Mouse (Mus musculus) left cerebral cortex, postnatal 25 days (tissue): ENCODE results near the gene 4931406C07Rik. TPM values are rescaled to one million over a fixed set of nuclear protein-coding genes. Genes with fewer than 3 reads are reported as not detected.
"Not testable (repeated sequence)": the region's sequence is repeated elsewhere in the genome, so short reads cannot be mapped to it uniquely, and the experiment has no call there.

Source experiments
- DNase-seq, 2 experiments: peaks; one replicate each; pipeline ENCODE4 v3.0.0; 2022; ENCODE audit warnings: low spot score in 2 of 2, mixed read lengths in 1 of 2
- intact Hi-C: fragments of 180-260 bp; cut with DNase I; formaldehyde crosslinking; loops from one replicate; pipeline ENCODE4 v1.15.1; 2025
- total RNA-seq, 2 experiments: library from RNA; stranded (reverse); gene quantifications; 2 replicates each; pipeline ENCODE4 v1.2.3; 2021

4931406C07Rik gene
- 10 to 100 TPM; 17.0 to 21.6 TPM for total RNA-seq

DNA sequence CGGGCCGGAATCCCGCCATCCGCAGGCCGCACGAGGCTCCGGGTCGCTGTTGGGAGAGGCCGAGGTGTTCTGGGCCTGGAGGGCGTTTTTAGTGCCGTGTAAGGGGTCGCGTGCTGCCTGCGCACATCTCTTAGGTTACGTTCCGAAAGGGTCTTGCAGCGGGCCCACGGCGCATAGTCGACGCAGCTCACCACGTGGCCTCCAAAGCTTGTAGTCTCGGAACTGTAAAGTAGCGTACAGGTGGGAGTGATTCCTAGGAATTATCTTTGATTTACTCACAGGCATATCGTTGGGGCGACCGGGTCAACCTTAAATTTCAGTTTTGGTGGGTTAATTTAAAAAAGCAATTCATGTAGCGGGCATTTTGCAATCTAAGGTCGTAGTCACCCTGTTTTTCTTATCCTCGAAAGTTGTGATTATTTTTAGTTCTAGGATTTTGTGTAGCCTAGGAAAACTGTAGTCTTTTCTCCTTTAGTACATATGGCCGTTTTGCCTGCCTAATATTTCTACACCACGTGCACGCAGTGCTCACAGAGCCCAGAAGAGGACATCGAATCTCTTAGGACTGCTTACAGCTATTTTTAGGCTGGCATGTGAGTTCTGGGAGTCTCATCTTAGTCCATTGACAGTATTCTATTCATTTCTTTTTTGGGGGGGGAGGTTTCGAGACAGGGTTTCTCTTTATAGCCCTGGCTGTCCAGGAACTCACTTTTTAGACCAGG is at the start of gene 4931406C07Rik:
Gene 4931406C07Rik (minus strand): TSS at position 51 of the 722 bp plus-strand sequence.
- intact Hi-C loops, result loop anchor here (2.0 kb wide), 1 partner anchor 28 kb away; the partner anchor contains the start of gene Med17
- no peak for DNase-seq

DNA sequence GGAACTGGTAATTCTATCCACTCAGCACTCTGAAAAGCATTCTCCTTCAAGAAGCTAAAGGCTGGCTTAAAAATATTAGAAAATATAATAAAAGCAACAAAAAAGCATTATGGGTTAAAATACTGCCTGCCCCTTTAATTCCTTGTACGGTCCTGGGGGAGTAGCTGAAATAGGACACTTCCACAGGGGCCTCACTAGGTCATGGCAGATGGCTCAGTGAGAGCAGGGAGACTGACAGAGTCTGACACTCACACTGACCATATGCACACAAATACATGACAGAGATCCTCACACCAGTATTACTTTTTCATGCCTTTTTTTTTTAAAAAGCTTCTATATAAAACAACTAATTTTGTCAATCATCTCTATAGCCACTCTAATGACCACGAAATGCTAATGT is 43.7 kb upstream of the 4931406C07Rik start:
- intact Hi-C loops, result loop anchor here (10.0 kb wide), 1 partner anchor 565 kb away; the partner anchor contains the start of genes Ankrd49 and Mre11a
- no peak for DNase-seq

DNA sequence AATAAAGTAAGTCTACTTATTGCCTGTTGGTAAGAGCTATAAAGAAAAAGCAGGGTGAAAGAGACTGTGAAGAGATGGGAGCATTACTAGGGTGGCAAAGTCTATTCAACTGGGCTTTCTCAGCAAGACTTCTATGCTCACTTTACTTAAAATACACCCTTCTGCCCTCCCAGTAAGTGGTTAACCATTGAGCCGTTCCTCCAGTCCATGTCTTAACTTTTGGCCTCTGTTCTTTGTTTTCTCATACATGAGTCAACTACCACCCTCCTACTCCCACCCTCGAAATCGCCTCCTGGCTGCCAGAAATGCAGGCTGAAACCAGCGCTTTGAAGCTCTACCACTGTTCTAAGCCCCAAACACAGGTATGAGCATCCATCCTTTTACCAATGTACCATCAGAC is 31.5 kb upstream of the 4931406C07Rik start:
- DNase-seq, result no peak
- intact Hi-C loops, result no loop called here

DNA sequence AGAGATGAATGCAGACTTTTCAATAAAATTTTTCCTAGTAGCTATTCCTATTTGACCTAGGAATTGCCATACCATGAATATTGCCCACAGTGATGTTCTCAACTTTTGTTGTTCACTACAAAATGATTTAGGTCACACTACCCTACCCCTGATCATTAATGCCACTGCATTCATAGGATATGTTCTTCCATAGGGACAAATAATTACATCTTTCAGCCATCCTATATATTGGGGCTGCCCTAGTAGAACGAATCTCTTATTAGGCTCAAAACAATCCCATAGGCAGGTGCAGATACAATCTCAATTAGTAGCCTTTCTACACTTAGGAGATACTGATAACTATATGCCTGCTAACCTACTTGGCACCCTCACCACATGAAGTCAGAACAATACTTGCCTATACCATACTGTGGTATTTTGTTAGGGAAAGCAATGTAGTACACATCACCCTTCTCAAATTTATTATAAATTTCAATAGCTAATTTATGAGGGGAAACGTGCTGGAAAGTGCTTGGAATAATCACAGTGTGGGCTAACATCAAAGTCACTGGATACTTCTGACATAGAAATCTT is 12.0 kb upstream of the 4931406C07Rik start:
- DNase-seq, result no peak
- intact Hi-C loops, result no loop called here

DNA sequence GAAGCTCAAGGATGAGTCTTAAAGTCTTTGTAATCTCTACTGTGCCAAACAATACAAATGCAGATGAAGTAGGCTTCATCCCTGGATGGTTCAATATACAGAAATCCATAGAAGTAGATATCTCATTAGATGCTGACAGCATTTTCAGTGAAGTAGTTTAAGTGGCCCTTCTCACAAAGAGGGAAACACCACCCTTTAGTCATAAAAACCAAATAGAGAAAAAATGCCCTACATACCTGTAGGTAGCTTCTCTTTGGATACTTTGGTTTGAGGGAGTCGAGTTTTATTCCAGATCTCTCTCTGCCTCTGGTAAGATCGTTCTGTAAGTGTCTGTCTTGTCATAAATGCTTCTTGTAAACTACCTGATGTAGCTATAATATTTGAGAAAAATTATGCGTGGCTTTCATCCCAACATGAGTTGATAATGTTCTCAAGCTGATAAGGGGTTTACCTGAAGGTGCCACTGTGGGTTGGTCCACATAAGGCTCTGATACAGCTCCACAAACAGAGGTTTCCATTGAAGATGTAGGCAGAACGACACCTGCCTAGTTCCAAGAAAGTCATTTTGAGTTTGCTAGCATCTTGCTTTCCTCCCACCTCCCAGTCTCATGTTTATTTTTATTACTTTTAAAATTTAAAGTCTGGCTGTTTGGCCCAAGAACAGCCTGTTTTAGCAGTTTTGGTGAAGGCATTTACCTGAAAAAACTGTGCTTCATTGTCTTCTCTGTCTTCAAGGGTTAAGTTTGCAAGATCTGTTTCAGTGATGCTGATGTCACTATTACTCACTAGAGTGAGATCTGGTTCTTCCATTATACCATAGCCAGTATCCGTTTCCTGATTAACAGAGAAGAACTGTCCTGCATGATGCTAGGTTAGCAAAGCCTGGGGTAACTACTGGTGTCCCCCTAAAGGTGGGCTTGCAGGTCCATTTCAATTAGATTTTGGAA is 11.2 kb upstream of the 4931406C07Rik start:
- no peak for DNase-seq
- intact Hi-C loops, result no loop called here

DNA sequence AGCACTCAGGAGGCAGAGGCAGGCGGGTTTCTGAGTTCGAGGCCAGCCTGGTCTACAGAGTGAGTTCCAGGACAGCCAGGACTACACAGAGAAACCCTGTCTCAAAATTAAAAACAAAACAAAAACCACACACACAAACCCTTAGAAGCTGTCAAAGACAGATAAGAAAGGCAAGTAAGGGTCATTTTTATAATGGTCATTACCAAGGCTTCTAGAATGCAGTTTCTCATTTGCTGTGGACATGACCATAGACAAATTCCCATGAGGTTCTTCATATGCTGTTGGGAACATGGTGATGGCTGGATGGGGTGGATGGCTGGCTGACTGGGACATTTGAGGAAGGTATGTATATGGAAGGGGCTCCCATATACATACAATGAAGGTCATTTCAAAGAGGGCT is 10.0 kb upstream of the 4931406C07Rik start:
- DNase-seq, intact Hi-C loops: not testable (repeated sequence)

DNA sequence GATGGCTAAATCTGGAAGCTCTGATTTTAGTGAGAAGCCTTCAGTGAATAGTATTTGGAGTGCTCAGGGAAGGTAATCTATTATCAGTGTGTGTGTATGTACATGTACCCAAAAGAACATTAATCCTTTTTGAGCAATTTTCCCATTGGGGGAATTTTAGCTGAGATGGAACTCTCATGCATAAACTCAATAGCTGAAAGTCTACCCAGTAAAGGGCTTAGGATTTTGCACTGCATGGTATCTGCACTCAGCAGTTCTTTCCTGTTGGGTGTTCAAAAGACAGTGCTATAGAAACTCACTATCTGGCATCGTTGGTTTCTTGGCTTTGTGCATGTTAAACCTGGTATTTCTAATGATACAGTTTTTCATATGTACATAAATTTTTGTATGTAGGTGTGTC is 8.4 kb upstream of the 4931406C07Rik start:
- DNase-seq, result no peak
- intact Hi-C loops, result no loop called here

DNA sequence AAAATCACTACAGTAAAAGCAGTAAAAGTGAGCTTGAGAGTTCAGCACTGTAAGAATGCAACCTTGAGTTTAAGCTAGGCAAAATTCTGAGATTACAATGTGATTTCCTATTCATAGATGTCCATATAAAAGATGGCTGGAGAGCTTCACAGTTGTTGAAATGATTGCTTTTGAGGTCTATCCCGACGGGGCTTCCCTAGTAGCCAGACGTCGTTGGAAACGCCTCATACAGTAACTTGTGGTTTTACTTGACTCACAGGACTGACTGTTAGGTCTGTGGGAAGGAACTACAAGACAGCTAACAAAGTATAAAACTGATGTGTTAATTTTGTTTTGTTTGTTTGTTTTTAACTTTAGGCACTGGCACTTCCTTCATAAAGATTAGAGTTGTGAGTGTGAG is 7.4 kb upstream of the 4931406C07Rik start:
- DNase-seq, result no peak
- intact Hi-C loops, result no loop called here

DNA sequence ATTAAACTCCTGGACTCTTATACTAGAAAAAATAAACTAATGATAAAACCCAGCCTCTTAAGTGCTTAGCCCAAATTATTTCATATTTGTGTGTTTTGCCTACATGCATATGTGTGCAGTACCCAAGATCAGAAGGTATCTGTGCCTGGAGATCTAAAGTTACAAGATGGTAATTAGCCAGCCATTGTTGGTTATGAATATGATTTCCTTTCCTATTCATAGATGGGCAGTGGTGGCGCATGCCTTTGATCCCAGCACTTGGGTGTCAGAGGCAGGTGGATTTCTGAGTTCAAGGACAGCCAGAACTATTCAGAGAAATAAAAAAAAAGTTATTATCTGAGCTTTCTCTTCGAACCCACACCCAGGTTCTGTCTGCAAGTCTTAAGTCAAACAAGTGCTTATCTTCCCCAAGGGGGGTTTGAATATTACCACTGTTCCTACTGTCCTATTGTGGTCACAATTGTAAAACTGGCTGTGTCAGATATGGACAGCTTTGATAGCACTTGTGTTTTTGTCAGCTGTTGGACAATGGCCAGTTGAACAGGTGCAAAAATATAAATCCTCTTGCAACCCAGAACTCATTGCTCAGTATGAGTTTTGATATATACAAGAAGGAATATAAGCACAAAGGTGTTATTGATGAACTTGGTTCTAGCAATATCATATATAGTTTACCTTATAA is 5.9 kb upstream of the 4931406C07Rik start:
- no peak for DNase-seq
- intact Hi-C loops, result no loop called here

DNA sequence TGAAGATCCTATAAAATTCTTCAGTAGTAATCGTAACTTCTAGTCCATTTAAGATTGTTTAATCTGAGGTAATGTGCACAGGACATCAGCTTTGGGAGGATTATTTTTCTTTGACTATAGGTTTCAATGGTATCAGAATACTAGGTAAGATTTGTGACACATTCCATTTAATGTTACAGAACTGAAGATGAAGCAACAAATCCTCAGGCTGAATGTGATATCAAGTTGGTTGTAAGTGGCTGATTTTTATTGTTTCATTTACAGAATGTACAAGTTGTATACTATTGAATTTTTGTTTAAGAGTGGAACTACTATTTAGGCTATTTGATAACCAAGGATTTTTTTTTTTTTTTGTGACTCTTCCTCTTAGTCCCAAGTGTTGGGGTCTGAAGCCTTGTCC is 3.9 kb upstream of the 4931406C07Rik start:
- intact Hi-C loops, result no loop called here
- DNase-seq, result no peak

DNA sequence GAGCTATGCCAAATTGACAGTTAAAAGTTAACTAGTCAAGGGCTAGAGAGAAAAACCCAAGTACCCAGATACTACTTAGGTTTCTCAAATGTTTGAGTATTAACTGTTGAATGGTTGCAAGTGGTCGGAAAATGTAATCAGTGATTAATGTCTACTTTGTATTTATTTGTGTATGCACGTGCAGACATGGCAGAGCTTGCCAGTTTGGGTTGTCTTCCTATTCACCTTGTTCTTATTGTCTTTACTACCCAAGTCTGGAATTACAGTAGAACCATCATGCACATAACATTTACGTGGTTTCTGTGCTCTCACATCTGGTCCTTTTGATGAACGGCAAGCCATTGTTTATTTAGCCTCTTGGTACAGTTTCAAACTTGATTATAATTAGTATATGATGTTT is 3.2 kb upstream of the 4931406C07Rik start:
- intact Hi-C loops, result no loop called here
- DNase-seq, result no peak

DNA sequence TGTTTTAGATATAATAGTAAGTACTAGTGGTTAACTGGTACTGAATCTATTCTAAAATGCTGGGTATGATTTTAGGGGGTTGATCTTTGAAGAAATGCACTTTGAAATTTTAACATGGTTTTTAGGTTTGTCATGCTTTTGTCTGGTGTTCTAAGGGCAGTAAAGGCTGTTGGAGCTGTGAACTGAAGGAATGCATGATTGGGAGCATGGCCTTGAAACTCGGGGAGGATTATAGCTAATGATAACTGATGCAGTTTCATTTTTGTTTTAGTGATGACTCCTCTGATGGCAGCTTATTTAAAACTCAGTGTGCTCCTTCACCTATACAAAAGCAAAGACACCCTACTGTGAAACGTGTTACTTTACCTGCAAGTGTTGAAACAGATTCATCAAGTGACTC is 2.0 kb upstream of the 4931406C07Rik start:
- DNase-seq, result no peak
- intact Hi-C loops, result no loop called here

DNA sequence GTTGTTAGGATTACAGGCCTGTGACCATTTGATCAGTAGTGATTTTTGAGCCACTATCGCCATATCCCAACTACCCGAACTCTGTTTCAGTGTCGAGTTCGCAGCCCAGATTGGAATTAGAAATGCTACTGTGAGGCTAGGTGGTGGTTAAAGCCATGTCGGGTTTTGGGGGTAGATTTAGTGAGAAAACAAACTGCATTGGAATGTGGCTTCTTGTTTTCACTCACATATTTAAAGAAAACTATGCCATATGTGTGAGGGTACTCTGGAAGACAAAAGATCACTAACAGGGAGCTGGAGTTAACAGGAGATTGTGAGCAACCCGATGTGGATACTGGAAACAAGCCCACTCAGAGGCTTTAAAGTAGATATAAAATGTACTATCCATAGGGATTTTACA is 1.0 kb upstream of the 4931406C07Rik start:
- intact Hi-C loops, result loop anchor here (2.0 kb wide), 1 partner anchor 28 kb away; the partner anchor contains the start of gene Med17
- DNase-seq, result no peak

DNA sequence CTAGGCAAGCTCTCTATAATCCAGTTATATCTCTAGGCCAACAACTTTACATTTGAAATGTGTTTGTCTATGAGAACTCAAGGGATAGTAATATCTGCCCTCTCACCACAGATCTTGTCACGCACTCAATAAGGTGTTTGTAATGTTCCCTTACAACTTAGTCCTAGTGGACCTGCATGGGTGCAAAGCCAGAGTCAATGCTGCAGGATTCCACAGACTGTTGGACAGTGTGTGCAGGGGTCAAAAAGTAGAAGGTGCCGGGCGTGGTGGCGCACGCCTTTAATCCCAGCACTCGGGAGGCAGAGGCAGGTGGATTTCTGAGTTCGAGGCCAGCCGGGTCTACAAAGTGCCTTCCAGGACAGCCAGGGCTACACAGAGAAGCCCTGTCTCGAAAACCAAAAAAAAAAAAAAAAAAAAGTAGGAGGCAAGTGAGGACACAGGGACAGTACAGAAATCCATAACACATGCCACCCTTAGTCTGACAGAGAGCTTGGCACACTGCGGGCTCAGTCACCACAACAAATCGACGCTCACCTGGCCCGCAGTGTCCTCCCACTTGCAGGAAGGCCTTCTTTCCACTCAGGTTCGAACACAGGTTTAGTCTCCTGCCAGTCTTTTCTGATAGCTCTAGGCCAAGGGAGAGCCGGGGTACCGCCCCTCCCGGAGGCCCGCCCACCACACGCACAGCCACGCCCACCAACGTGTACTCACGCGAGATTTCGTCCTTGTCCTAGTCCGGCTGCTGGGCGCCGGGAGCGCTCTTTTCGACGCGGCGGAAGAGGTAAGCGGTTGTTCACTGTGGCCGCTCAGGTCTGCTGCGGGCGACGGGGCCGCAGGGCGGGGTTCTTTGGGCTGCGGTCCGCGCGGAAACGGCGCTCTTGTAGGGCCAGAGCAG is 498 bp downstream of the 4931406C07Rik start, which contains the start of gene Taf1d:
Gene Taf1d (plus strand): TSS at position 712 of the 895 bp plus-strand sequence.
- intact Hi-C loops, result loop anchor here (2.0 kb wide), 1 partner anchor 27 kb away; the partner anchor contains the start of gene Med17
- DNase-seq, result peak; percentile 95 to 97

DNA sequence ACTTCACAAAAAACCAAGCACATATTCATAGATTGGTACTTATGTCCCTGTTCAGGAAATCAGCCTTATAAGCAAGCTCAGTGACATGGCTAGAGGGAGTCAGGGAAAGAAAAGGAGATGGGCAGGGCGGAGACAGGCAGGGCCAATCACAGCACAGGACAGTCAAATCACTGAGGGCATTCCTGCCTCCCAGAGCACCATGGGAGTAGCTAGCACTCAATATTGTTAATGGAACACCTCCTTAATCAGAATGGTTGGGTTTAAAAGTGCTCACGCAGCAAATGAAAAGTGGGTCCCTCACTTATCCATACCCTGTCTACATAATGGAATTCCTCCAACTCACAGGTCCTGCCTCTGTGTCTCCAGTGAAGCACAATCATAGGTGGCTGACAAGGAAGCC is 3.4 kb downstream of the 4931406C07Rik start:
- DNase-seq, result no peak
- intact Hi-C loops, result no loop called here

DNA sequence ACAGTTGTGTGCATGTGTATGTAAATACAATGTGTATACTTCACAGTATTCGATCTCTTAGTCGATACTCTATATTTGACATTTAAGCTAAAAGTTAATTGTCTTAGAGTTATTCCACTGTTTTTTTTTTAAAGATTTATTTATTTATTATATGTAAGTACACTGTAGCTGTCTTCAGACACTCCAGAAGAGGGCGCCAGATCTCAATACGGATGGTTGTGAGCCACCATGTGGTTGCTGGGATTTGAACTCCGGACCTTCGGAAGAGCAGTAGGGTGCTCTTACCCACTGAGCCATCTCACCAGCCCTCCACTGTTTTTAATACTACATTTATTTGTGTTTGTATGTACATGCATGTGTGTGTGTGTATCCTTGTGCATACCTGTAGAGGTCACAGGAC is 4.2 kb downstream of the 4931406C07Rik start:
- intact Hi-C loops, DNase-seq: not testable (repeated sequence)

DNA sequence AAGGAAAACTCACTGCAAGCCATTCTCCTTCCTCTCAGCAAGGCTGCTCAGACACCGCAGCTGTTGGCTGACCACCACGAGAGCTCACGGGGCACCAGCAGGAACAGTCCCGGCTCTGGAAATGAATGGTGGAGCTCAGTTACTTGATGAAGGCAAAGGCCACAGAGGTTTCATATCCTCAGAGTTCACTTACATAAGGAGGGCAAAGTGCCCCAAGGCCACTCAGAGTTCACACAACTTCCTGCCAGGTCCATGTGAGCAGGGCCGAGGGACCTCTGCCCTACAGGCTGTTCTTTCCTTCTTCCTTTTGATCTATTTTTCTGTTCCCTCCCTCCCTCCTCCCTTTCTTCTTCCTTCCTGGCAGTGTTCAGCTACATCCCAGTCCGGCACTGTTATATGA is 4.8 kb downstream of the 4931406C07Rik start:
- intact Hi-C loops, result no loop called here
- peak in 1 of 2 experiments; percentile 14 for DNase-seq

DNA sequence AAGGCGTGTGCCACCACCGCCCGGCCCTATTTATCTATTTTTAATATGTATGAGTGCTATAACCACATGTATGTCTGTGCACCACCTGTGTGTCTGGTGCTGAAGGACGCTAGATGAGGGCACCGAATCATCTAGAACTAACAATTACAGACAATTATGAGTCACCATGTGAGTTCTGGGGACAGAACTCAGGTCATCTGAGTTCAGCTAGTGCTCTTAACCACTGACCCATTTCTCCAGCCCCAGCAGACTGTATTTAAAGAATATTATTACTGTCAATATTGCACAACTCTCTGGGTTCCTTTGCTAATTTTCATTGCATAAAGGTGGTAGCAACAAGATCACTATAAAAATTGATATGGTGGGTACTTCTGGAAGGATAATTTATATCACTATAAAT is 6.2 kb downstream of the 4931406C07Rik start:
- DNase-seq, result no peak
- intact Hi-C loops, result no loop called here

DNA sequence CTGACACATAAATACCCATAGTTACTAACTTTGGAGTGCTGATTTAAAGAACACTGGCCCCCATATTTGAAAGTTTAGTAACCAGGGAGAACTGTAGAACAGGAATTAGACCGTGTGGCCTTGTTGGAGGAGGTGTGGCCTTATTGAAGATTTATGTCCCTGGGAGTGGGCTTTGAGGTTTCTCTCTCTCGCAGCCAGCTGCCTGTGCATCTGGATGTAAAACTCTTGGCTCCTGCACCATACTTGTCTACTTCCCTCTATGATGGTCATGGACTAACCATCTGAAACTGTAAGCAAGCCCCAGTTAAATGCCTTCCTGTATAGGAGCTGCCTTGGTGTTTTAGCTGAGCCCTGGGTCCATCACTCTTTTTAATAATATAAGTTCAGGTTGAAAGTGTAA is 7.8 kb downstream of the 4931406C07Rik start:
- no peak for DNase-seq
- intact Hi-C loops, result no loop called here
